Mouse (Mus musculus) lung, postnatal 10 days (tissue): Measurements from ENCODE around the gene Ctsl.

Experiments used
- DNase-seq: peaks from one replicate; pipeline ENCODE4 v3.0.0; 2021

Gene Ctsl

GRCm38 (mm10) chr13:64312024-64312915 is 58.4 kb downstream of the Ctsl start, which contains the start of gene Aaed1:
Gene Aaed1 (minus strand): TSS chr13:64312710.
- DNase-seq: peak; percentile 91

- peak; percentile 32 for DNase-seq
Measured at GRCm38 (mm10) chr13:64311266-64311665, 59.4 kb downstream of the Ctsl start.

- DNase-seq: no peak
Measured at GRCm38 (mm10) chr13:64310585-64310984, 60.1 kb downstream of the Ctsl start.

GRCm38 (mm10) chr13:64309842-64310241 is 60.8 kb downstream of the Ctsl start:
- no peak for DNase-seq
